14 mouse cellular contexts compared by ENCODE assay signal in the genomic region with DNA sequence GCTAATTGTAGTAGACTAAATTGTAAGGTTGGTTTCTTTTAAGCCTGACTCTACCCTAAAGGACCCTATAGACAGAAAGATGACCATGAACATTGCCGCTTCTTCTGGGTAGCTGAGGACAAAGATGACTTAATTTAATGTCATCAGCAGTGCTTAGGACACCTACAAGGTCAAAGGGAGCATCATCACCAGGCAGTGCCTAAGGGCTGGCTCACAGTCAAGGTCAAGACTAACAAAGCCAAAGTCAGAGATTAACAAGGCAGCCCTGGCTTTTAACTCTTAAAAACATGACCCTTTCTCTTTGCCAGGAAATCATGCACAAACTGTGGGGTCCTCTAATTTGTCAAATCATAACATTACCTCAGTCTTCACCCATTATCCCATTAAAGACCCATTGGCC.
"Had no signal": no experiment of that assay in that cellular context is flagged by ENCODE, and none has a peak within 500 bp of the region (broad histone marks: within the 10 kb centered on the region; RNA-seq: fewer than 3 reads in every experiment).

No protein-coding gene starts in this region.

- DNase-seq: gastrocnemius, adult 2 months; gastrocnemius, postnatal 10 days; gastrocnemius, postnatal 25 days; heart, adult 18-20 months; heart, postnatal 10 days; heart, postnatal 36 days; kidney, adult 11 months; kidney, adult 2 months; kidney, adult 9 months; kidney, postnatal 25 days; kidney, postnatal 4 days; layer of hippocampus, adult 9-11 months; layer of hippocampus, postnatal 36 days; left cerebral cortex, postnatal 4 days had no signal
